Mouse (Mus musculus) lung, adult 2 months (tissue): ENCODE results near the gene Ppp1r3f.

Experiments
- CTCF ChIP-seq: fragments of 200-500 bp; IDR thresholded peaks from 2 replicates; pipeline ENCODE4 v1.5.1; 2011; ENCODE audit warnings: mild to moderate bottlenecking, low read length, control low read depth; ENCODE audit not compliant: insufficient read depth
- POLR2A ChIP-seq: fragments of 200-500 bp; IDR thresholded peaks from 2 replicates; pipeline ENCODE4 v1.6.1; 2011; ENCODE audit warnings: low read depth, mild to moderate bottlenecking, control low read depth, low read length, borderline replicate concordance; ENCODE audit errors: extremely low read depth

DNA sequence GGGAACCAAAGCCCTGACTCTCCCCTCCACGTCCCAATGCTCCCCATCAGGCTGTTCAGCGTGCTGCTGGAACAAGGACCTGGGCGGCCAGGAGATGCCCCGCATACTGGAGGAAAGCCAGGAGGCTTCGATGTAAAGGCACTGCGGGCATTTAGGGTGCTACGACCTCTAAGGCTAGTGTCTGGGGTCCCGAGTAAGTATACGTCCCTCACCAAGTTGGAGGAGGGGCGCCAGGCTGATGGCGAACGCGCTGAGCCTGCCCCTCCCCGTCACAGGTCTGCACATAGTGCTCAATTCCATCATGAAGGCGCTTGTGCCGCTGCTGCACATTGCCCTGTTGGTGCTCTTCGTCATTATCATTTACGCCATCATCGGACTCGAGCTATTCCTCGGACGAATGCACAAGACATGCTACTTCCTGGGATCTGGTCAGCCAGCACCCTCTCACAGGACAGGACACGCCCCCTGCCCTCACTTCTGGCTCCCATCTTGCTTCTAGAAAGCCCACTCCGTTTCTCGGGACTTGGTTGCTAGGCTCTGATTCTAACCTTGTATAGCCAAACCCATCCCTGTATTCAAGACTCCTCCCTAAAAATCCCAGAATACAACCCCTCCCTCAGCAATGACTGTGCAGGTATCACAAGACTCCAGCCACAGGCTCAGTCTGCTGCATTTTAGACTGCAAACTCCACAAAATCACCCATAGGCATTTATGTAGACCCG, 36.6 kb upstream of the Ppp1r3f start:
- TF ChIP-seq CTCF (no peak), POLR2A (no peak)
